Mouse (Mus musculus) midbrain, embryonic 14.5 days (tissue): ENCODE data around the gene Stk40. TPM values are rescaled to one million over a fixed set of nuclear protein-coding genes. Genes with fewer than 3 reads are reported as not detected.
"Not testable (repeated sequence)": the region's sequence is repeated elsewhere in the genome, so short reads cannot be mapped to it uniquely, and the experiment has no call there.

Experiments used
- ATAC-seq: fragments of 200-750 bp; cut with Nextera tagmentation; 2 replicates; pipeline ENCODE4 v1.8.0; 2017; ENCODE audit warnings: moderate number of reproducible peaks, moderate library complexity; ENCODE audit not compliant: low FRiP score, low TSS enrichment
- DNase-seq: peaks from one replicate; pipeline ENCODE4 v3.0.0-alpha.2; 2015
- H3K27ac ChIP-seq: fragments of 300-500 bp; sonication (generic); replicated peaks from 2 replicates; pipeline ENCODE4 v1.5.1; 2014; ENCODE audit warnings: mild to moderate bottlenecking, low read depth, low read length, moderate library complexity
- H3K27me3 ChIP-seq: fragments of 300-500 bp; sonication (generic); 2 replicates; pipeline ENCODE4 v1.6.1; 2014; ENCODE audit warnings: low read length, control low read depth, mixed read lengths; ENCODE audit not compliant: control insufficient read depth, insufficient read depth
- H3K36me3 ChIP-seq: fragments of 300-500 bp; sonication (generic); 2 replicates; pipeline ENCODE4 v1.6.1; 2014; ENCODE audit warnings: low read length, control low read depth; ENCODE audit not compliant: control insufficient read depth, insufficient read depth
- H3K4me1 ChIP-seq: fragments of 300-500 bp; sonication (generic); 2 replicates; pipeline ENCODE4 v1.6.1; 2014; ENCODE audit warnings: mild to moderate bottlenecking, antibody characterized with exemption, low read length, control low read depth; ENCODE audit not compliant: control insufficient read depth, insufficient read depth
- H3K4me2 ChIP-seq: fragments of 300-500 bp; sonication (generic); 2 replicates; pipeline ENCODE4 v1.6.1; 2014; ENCODE audit warnings: mild to moderate bottlenecking, low read length, moderate library complexity
- H3K4me3 ChIP-seq: fragments of 300-500 bp; sonication (generic); replicated peaks from 2 replicates; pipeline ENCODE4 v1.5.1; 2014; ENCODE audit warnings: low read depth, low read length
- H3K9ac ChIP-seq: fragments of 300-500 bp; sonication (generic); replicated peaks from 2 replicates; pipeline ENCODE4 v1.6.1; 2014; ENCODE audit warnings: mild to moderate bottlenecking, low read length, moderate library complexity
- H3K9me3 ChIP-seq: fragments of 300-500 bp; sonication (generic); 2 replicates; pipeline ENCODE4 v1.6.1; 2016; ENCODE audit warnings: low read length, control low read depth, mixed read lengths; ENCODE audit not compliant: control insufficient read depth
- WGBS: fragments of 180-500 bp; shearing (Covaris S2); extraction: QIAGEN DNeasy Blood & Tissue Kit; methylation state at CpG from one replicate; pipeline ENCODE4 v1.1.7; 2014; 5-methylcytosine and 5-hydroxymethylcytosine counted together
- polyA plus RNA-seq: library from polyadenylated mRNA; unstranded; fragments of >200 nt; fragmentation: Nextera tagmentation; extraction: Ambion mirVana; gene quantifications from 2 replicates; pipeline ENCODE4 v1.2.1, GENCODE M21; 2014

Gene Stk40
- polyA plus RNA-seq, 1 experiment from 2014 or later: 29.4 TPM

GRCm38 (mm10) chr4:126161986-126162385 lies 58.2 kb downstream of the Stk40 start:
- peaks cover 9% of the 10 kb centered on the region for H3K4me1 ChIP-seq
- DNase-seq (no peak), ATAC-seq (no peak; the same call in 1 of the 2 replicates)
- H3K36me3 ChIP-seq: peaks cover 17% of the 10 kb centered on the region
- 64% methylated on average over 9 of the region's 9 CpGs for WGBS
- no peaks in the 10 kb centered on the region for H3K9me3 ChIP-seq
- no peak overlapping the region for H3K4me3 ChIP-seq
- H3K27me3 ChIP-seq: no peaks in the 10 kb centered on the region
- no peak overlapping the region for H3K27ac ChIP-seq
- no peak overlapping the region for H3K9ac ChIP-seq
- peak overlapping the region; percentile 96 for H3K4me2 ChIP-seq

GRCm38 (mm10) chr4:126162544-126163066 lies 58.8 kb downstream of the Stk40 start:
- Histone ChIP-seq H3K36me3 (peaks cover 23% of the 10 kb centered on the region), H3K4me2 (peak overlapping the region; percentile 96), H3K27me3 (no peaks in the 10 kb centered on the region), H3K9ac (peak overlapping the region; percentile 65), H3K9me3 (no peaks in the 10 kb centered on the region), H3K27ac (no peak overlapping the region), H3K4me1 (peaks cover 9% of the 10 kb centered on the region), H3K4me3 (peak overlapping the region; percentile 45)
- WGBS: under 1% methylated on average over 44 of the region's 44 CpGs
- DNase-seq (peak; percentile 83), ATAC-seq (peak; percentile 84)

GRCm38 (mm10) chr4:126163067-126163659 lies 59.4 kb downstream of the Stk40 start, which contains the start of gene Sh3d21:
Sh3d21 (minus strand) TSS chr4:126163491.
- H3K4me2 ChIP-seq: peak within 1 kb of the TSS; percentile 96
- peaks cover 9% of the 10 kb centered on the region for H3K4me1 ChIP-seq
- H3K9me3 ChIP-seq: no peaks in the 10 kb centered on the region
- no peaks in the 10 kb centered on the region for H3K27me3 ChIP-seq
- peaks cover 28% of the 10 kb centered on the region for H3K36me3 ChIP-seq
- DNase-seq (peak; percentile 16), ATAC-seq (peak; percentile 11; the same call in 1 of the 2 replicates)
- no peak within 1 kb of the TSS for H3K27ac ChIP-seq
- H3K4me3 ChIP-seq: peak within 1 kb of the TSS; percentile 45
- H3K9ac ChIP-seq: peak within 1 kb of the TSS; percentile 65
- WGBS: 6% methylated on average over 22 of the region's 22 CpGs

GRCm38 (mm10) chr4:126163685-126164084 lies 59.9 kb downstream of the Stk40 start:
- DNase-seq (no peak), ATAC-seq (no peak)
- 72% methylated on average over 4 of the region's 4 CpGs for WGBS
- Histone ChIP-seq H3K27ac (no peak overlapping the region), H3K9me3 (no peaks in the 10 kb centered on the region), H3K36me3 (peaks cover 33% of the 10 kb centered on the region), H3K9ac (no peak overlapping the region), H3K4me2 (no peak overlapping the region), H3K4me1 (peaks cover 9% of the 10 kb centered on the region), H3K4me3 (no peak overlapping the region), H3K27me3 (no peaks in the 10 kb centered on the region)

GRCm38 (mm10) chr4:126165092-126165491 lies 61.3 kb downstream of the Stk40 start:
- not testable (repeated sequence) for H3K4me3 ChIP-seq, H3K27ac ChIP-seq, DNase-seq, H3K9ac ChIP-seq, H3K4me1 ChIP-seq, H3K27me3 ChIP-seq, ATAC-seq, H3K9me3 ChIP-seq, H3K4me2 ChIP-seq
- H3K36me3 ChIP-seq: peaks cover 46% of the 10 kb centered on the region
- WGBS: 74% methylated on average over 8 of the region's 10 CpGs

GRCm38 (mm10) chr4:126166084-126166483 lies 62.3 kb downstream of the Stk40 start:
- ATAC-seq: no peak
- Histone ChIP-seq H3K27ac (no peak overlapping the region), H3K36me3 (peaks cover 56% of the 10 kb centered on the region), H3K27me3 (no peaks in the 10 kb centered on the region), H3K9me3 (no peaks in the 10 kb centered on the region), H3K9ac (no peak overlapping the region), H3K4me3 (no peak overlapping the region), H3K4me1 (peaks cover 9% of the 10 kb centered on the region), H3K4me2 (no peak overlapping the region)
- WGBS: 91% methylated on average over 3 of the region's 3 CpGs
- no peak for DNase-seq

- Histone ChIP-seq H3K4me3 (no peak overlapping the region), H3K4me1 (no peaks in the 10 kb centered on the region), H3K9me3 (no peaks in the 10 kb centered on the region), H3K4me2 (no peak overlapping the region), H3K9ac (no peak overlapping the region), H3K27ac (no peak overlapping the region), H3K27me3 (no peaks in the 10 kb centered on the region), H3K36me3 (peaks cover 83% of the 10 kb centered on the region)
- no peak for ATAC-seq
- DNase-seq: no peak
- 96% methylated on average over 6 of the region's 6 CpGs for WGBS
These were observed 65.1 kb downstream of the Stk40 start for GRCm38 (mm10) chr4:126168851-126169250.

GRCm38 (mm10) chr4:126170737-126171136 lies 67.0 kb downstream of the Stk40 start:
- H3K4me2 ChIP-seq, H3K27me3 ChIP-seq, DNase-seq, H3K9ac ChIP-seq, H3K4me3 ChIP-seq, ATAC-seq, H3K27ac ChIP-seq, H3K4me1 ChIP-seq, H3K9me3 ChIP-seq: not testable (repeated sequence)
- 97% methylated on average over 5 of the region's 5 CpGs for WGBS
- H3K36me3 ChIP-seq: peaks cover 97% of the 10 kb centered on the region

- WGBS: 95% methylated on average over 5 of the region's 5 CpGs
- peaks cover 93% of the 10 kb centered on the region for H3K36me3 ChIP-seq
- no peak for ATAC-seq
These were observed 70.0 kb downstream of the Stk40 start for GRCm38 (mm10) chr4:126173800-126174199.

More at GRCm38 (mm10) chr4:126173800-126174199, 70.0 kb downstream of the Stk40 start:
- Histone ChIP-seq H3K4me1 (no peaks in the 10 kb centered on the region), H3K27ac (no peak overlapping the region), H3K9me3 (no peaks in the 10 kb centered on the region), H3K4me2 (no peak overlapping the region), H3K27me3 (no peaks in the 10 kb centered on the region), H3K4me3 (no peak overlapping the region), H3K9ac (no peak overlapping the region)
- DNase-seq: no peak
